Mouse (Mus musculus) embryonic facial prominence, embryonic 10.5 days (tissue): ENCODE data around the gene Cfdp1. TPM values are rescaled to one million over a fixed set of nuclear protein-coding genes. Genes with fewer than 3 reads are reported as not detected.

ENCODE experiments used
- DNase-seq: peaks from one replicate; pipeline ENCODE4 v3.0.0-alpha.2; 2017; ENCODE audit warnings: low spot score
- H3K27ac ChIP-seq: fragments of 300-500 bp; sonication (generic); replicated peaks from 2 replicates; pipeline ENCODE4 v1.5.1; 2016; ENCODE audit warnings: mild to moderate bottlenecking
- H3K27me3 ChIP-seq: fragments of 300-500 bp; sonication (generic); replicated peaks from 2 replicates; pipeline ENCODE4 v1.6.1; 2016; ENCODE audit warnings: low read depth, mild to moderate bottlenecking; ENCODE audit not compliant: poor library complexity, severe bottlenecking
- H3K36me3 ChIP-seq: fragments of 300-500 bp; sonication (generic); replicated peaks from 2 replicates; pipeline ENCODE4 v1.6.1; 2016; ENCODE audit warnings: mild to moderate bottlenecking, moderate library complexity
- H3K4me1 ChIP-seq: fragments of 300-500 bp; sonication (generic); 2 replicates; pipeline ENCODE4 v1.6.1; 2016
- H3K4me3 ChIP-seq: fragments of 300-500 bp; sonication (generic); 2 replicates; pipeline ENCODE4 v1.5.1; 2016; ENCODE audit warnings: mild to moderate bottlenecking, moderate library complexity
- H3K9me3 ChIP-seq: fragments of 300-500 bp; sonication (generic); 2 replicates; pipeline ENCODE4 v1.6.1; 2016; ENCODE audit warnings: mild to moderate bottlenecking
- WGBS: fragments of 180-500 bp; shearing (Covaris S2); methylation state at CpG from one replicate; pipeline ENCODE4 v1.1.7; 2016; 5-methylcytosine and 5-hydroxymethylcytosine counted together
- polyA plus RNA-seq: library from polyadenylated mRNA; unstranded; fragments of >200 nt; fragmentation: Nextera tagmentation; extraction: Ambion mirVana; gene quantifications from 2 replicates; pipeline ENCODE4 v1.2.1, GENCODE M21; 2016

The Cfdp1 gene
- polyA plus RNA-seq, 1 experiment from 2014 or later, result 237 TPM

GRCm38 (mm10) chr8:111728481-111728880, 125.6 kb downstream of the Cfdp1 start:
- H3K36me3 ChIP-seq, result peaks cover 10% of the 10 kb centered on the region; the same call in 1 of the 2 replicates
- 75% methylated on average over 5 of the region's 5 CpGs for WGBS
- H3K27ac ChIP-seq, result no peak overlapping the region; the same call in 1 of the 2 replicates
- no peak for DNase-seq
- H3K9me3 ChIP-seq, result no peaks in the 10 kb centered on the region
- peaks cover 84% of the 10 kb centered on the region for H3K4me1 ChIP-seq
- no peaks in the 10 kb centered on the region for H3K27me3 ChIP-seq
- no peak overlapping the region for H3K4me3 ChIP-seq

GRCm38 (mm10) chr8:111727553-111727952, 126.5 kb downstream of the Cfdp1 start:
- DNase-seq, result no peak
- Histone ChIP-seq H3K27me3 (no peaks in the 10 kb centered on the region), H3K9me3 (no peaks in the 10 kb centered on the region), H3K36me3 (peaks cover 10% of the 10 kb centered on the region), H3K4me3 (no peak overlapping the region), H3K4me1 (peaks cover 75% of the 10 kb centered on the region), H3K27ac (no peak overlapping the region)
- WGBS, result 82% methylated on average over 4 of the region's 4 CpGs

- H3K4me3 ChIP-seq, result peak overlapping the region; percentile 4; the same call in 1 of the 2 replicates
- WGBS, result 65% methylated on average over 7 of the region's 7 CpGs
- DNase-seq, result peak; percentile 64
- peaks cover 12% of the 10 kb centered on the region for H3K36me3 ChIP-seq
- peak overlapping the region; percentile 73 for H3K27ac ChIP-seq
- peaks cover 62% of the 10 kb centered on the region for H3K4me1 ChIP-seq
- no peaks in the 10 kb centered on the region for H3K9me3 ChIP-seq
- no peaks in the 10 kb centered on the region for H3K27me3 ChIP-seq
Measured at GRCm38 (mm10) chr8:111726102-111726900, 127.8 kb downstream of the Cfdp1 start.

- Histone ChIP-seq H3K4me1 (peaks cover 56% of the 10 kb centered on the region), H3K27ac (no peak overlapping the region; the same call in 1 of the 2 replicates), H3K4me3 (no peak overlapping the region), H3K27me3 (no peaks in the 10 kb centered on the region), H3K36me3 (peaks cover 22% of the 10 kb centered on the region), H3K9me3 (no peaks in the 10 kb centered on the region)
- DNase-seq, result no peak
- WGBS, result 89% methylated on average over 6 of the region's 6 CpGs
Measured at GRCm38 (mm10) chr8:111725341-111725740, 128.8 kb downstream of the Cfdp1 start.

- DNase-seq, result no peak
- Histone ChIP-seq H3K4me1 (peaks cover 40% of the 10 kb centered on the region), H3K27ac (no peak overlapping the region), H3K36me3 (peaks cover 69% of the 10 kb centered on the region), H3K4me3 (no peak overlapping the region), H3K27me3 (no peaks in the 10 kb centered on the region), H3K9me3 (no peaks in the 10 kb centered on the region)
- WGBS, result 75% methylated on average over 4 of the region's 4 CpGs
Measured at GRCm38 (mm10) chr8:111720115-111720544, 134.0 kb downstream of the Cfdp1 start.

GRCm38 (mm10) chr8:111718937-111719336, 135.2 kb downstream of the Cfdp1 start:
- no peaks in the 10 kb centered on the region for H3K9me3 ChIP-seq
- 71% methylated on average over 5 of the region's 5 CpGs for WGBS
- H3K36me3 ChIP-seq, result peaks cover 74% of the 10 kb centered on the region
- H3K27ac ChIP-seq, result no peak overlapping the region
- no peaks in the 10 kb centered on the region for H3K27me3 ChIP-seq
- no peak overlapping the region for H3K4me3 ChIP-seq
- no peak for DNase-seq
- peaks cover 30% of the 10 kb centered on the region for H3K4me1 ChIP-seq

Other genes starting within 250 kb of the Cfdp1 start
- gene Ldhd, start 223.9 kb downstream of the Cfdp1 start, polyA plus RNA-seq, result 0.23 and 0.25 TPM in 2 replicates
- 20.2 and 20.9 TPM in 2 replicates for gene Zfp1, start 210.9 kb downstream of the Cfdp1 start, polyA plus RNA-seq
- not detected in 2 replicates for gene Ctrb1, start 163.3 kb downstream of the Cfdp1 start, polyA plus RNA-seq
- gene Bcar1, start 110.5 kb downstream of the Cfdp1 start, polyA plus RNA-seq, result 61.1 and 62.4 TPM in 2 replicates
- gene Tmem170, start 22.5 kb upstream of the Cfdp1 start, polyA plus RNA-seq, result 10.5 and 11.0 TPM in 2 replicates
- gene Chst5, start 56.2 kb upstream of the Cfdp1 start, polyA plus RNA-seq, result 2.2 and 2.7 TPM in 2 replicates
- gene Tmem231, start 79.6 kb upstream of the Cfdp1 start, polyA plus RNA-seq, result 20.1 and 20.2 TPM in 2 replicates
- 186 and 194 TPM in 2 replicates for gene Gabarapl2, start 86.4 kb upstream of the Cfdp1 start, polyA plus RNA-seq
- 15.7 and 17.1 TPM in 2 replicates for gene Adat1, start 138.0 kb upstream of the Cfdp1 start, polyA plus RNA-seq
- 274 and 284 TPM in 2 replicates for gene Kars, start 157.0 kb upstream of the Cfdp1 start, polyA plus RNA-seq
- gene Terf2ip, start 157.1 kb upstream of the Cfdp1 start, polyA plus RNA-seq, result 27.0 and 28.6 TPM in 2 replicates
- 0.25 and 0.45 TPM in 2 replicates for gene Gm6793, start 160.7 kb upstream of the Cfdp1 start, polyA plus RNA-seq